Mouse (Mus musculus): ENCODE measurements at regions not wholly inside any gene's neighbourhood (a gene's known extent, or its start where the extent isn't known, plus 50 kb on each side); places are given as distances from the start of the nearest gene placed in this dataset.

GRCm38 (mm10) chr1:169872865-169873264 is 55.6 kb upstream of the Ccdc190 start:
- no peak for DNase-seq

GRCm38 (mm10) chr1:169868636-169869035 is 59.8 kb upstream of the Ccdc190 start:
- no peak for DNase-seq

DNA sequence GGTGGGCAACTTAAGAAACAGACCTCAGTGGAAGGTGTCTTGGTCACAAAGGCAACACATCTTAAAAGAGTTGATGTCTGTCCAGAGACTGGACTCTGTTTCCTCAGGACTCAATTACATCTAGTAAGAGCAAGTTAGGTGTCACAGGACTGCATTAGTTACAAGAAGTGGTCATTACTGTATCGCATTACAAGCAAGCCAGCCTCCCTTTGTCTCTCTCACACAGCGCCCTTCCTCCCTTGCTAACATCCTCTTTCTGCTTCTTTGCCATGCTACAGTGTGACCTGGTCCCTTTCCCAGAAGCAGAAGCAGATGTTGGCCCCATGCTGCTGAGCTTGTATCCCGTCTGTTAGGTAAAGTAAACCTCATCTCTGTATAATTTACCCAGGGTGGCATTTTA is 61.0 kb upstream of the Ccdc190 start:
- DNase-seq, result no peak

DNA sequence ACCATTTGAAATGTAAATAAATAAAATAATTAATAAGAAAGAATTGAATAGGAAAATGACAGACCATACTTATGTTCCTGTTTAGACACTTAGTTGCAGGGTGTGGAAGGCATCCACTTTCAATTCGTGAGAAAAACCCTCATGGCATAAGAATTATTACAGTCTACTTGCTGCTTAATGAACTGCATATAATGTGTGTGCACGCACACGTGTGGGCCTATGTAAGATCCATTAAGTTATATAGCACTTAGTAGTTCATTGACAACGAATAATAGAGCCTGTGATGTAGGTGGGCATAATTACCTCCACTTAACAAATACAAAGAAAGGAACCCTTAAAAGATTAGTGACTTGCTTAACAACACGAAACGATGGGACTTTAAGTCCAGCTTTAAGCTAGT is 61.6 kb upstream of the Ccdc190 start:
- no peak for DNase-seq

- no peak for DNase-seq
Measured at GRCm38 (mm10) chr1:169859041-169859440, 69.4 kb upstream of the Ccdc190 start.

- DNase-seq, result no peak
Measured at GRCm38 (mm10) chr1:169851663-169852062, 76.8 kb upstream of the Ccdc190 start.

DNA sequence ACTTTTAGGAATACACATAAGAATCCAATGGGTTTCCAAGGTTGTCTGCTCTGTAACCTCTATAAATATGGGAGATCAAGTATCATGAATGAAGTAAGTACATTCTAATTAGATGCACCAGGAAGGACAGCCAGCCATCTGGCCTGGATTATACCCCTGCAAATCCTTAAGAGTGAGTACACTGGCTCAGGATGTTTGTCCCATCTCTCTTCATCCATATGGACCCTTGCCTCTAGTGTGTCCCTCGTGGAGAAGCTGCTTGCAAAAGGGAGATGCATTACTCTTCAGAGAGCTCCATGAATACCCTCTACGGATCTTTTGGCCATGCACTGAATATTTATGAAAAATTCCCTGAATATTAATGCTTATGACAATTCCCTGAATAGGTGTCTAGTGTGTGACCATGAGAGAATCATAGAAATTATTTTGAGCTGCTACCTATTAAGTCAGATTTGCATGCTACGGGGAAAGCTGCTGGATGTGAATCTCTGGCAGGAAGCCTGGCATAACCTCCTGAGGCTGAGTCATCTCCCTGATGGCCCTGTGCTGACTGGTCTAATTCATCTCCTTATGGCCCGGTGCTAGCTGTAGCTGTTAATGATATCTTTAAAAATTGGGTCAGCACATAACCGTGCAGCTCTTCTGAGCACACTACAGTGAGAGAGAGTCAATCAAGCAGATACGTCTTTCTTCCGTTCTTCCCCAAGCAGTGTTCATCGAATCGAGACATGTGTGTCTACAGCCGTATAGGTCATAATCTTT is 80.0 kb upstream of the Ccdc190 start:
- DNase-seq, result no peak

DNA sequence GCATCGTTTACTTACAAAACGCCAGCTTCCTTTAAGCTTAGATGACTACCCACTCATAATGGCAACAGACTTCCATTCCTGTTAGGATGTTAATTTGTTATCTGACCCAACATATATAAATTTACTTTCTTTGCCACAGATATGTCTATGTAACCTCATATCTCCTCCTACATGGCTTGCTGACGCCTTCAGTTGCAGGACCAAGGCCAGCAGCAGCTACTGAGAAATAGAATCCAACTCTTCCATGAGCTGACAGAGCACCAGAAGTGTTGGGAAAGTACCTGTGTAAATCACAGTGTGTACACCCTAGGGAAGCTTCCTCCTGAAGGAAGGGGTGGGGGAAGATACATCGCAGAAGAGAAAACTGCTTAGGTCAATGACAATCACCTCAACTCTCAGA is 86.0 kb upstream of the Ccdc190 start:
- no peak for DNase-seq

DNA sequence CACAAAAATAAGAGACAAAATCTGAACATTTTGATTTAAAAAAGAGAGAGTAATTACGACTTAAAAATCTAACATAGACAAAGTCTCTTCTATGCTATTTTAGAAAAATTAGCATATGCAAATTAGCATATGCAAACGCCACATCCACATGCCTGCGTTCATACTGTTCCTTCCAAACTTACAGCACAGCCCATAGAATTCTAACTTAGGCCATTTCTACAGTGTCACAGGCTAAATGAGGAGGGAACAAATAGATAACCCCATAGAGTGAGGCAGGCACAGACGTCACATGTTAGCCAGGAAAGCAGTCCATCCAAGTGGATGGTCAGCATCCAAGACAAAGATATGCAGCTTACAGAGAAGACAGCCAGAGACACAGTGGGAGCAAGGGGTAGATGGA is 87.5 kb upstream of the Ccdc190 start:
- no peak for DNase-seq

DNA sequence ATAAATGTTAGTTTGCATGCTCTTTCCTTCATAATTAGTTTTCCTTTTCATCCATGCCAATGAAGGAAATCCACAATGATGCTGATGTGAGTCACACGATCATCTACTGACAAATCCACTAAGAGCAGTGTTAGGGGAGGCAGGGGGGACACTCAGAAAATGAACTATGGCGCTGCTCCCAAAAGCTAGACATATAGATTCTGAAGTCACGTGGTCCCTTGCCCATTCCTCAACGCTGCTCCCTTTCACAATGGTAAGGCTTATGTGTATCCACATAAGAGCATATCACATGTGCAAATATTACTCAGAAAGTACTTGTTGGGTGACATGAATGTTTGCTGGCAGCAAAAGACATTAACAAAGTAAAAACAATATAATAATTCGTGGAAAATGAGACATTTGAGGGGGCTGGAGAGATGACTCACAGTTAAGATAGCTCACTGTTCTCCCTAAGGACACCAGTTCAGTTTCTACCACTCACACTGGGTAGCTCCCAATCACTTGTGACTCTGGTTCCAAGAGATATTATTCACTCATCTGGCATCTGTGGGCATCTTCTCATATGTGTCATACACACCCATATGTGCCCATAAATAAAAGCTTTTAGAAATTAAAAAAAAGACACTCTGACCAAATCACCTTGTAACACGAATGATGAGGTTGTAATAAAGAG is 88.3 kb upstream of the Ccdc190 start:
- DNase-seq, result no peak

DNA sequence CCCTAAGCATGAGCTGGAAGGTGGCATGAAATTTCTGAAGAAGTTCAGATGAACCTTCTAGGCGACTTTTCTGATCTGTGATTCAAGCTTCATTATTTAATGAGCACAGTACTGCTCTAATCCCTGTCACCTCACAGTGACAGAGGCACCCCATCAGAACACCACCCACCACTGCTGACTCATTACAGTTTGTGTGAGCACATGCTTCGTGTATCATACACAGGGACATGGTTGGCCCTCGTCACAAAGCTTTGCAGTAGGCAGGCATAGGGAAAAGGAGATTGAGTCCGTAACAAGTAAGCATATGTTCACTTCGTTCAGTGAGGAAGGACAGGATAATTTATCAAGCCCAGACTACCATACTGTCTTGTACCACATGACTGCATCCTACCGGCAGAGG is 85.9 kb upstream of the Rgs4 start:
- DNase-seq, result no peak

DNA sequence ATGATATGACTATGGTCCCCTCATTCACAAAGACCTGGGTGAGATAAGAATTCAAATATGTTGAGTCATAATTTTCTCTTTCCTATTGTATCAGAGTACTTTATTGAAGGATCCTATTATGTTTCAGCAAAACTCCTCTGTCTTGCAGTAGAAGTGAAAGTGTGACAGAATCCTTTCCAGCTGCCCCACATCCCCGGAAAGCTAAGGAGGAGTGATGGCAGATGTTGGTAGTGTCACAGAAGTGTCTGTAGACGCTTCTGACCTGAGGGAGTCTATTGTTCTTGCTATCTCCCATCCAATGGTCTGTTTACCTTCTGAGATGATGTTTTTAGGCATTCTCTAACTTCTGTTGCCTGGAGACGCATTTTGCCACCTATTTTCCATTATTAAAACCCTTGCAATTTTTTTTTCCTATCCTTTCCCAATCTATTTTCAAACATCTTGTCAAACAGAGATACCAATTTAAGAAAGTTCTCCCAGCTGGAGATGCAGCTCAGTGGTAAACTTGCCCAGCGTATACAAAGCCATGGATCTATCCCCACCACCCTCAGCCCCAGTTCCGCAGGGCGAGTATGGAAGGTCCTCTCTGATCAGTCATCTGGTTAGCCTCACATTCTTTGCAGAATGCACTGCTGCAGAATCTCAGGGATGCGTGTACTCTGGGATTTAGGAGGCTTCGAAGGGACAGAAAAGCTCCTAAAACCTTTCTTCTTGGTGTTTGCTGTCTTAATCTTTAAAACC is 84.1 kb upstream of the Rgs4 start:
- peak; percentile 60 for DNase-seq

DNA sequence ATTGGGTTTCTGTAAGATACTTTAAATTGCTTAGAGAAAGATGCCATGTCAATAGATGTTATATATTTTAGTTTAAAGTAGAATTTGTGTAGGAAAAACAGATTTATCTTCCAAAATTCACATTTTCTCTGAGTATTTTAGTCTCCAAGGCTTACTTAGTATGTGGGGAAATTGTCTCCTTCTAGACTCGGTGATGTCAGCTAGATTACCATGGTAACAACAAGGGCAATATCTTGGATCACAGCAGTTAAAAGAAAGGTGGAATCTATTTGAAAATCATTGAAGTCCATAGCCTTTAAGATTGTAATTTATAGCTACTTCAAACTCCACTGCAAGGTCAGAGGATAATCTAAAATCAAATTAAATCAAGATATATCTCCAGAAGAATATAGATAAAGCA is 83.2 kb upstream of the Rgs4 start:
- DNase-seq, result no peak

- no peak for DNase-seq
Measured at GRCm38 (mm10) chr1:169822034-169822433, 74.6 kb upstream of the Rgs4 start.

GRCm38 (mm10) chr1:169819404-169819949 is 72.0 kb upstream of the Rgs4 start:
- DNase-seq, result no peak

GRCm38 (mm10) chr1:169816939-169817338 is 69.5 kb upstream of the Rgs4 start:
- DNase-seq, result no peak

GRCm38 (mm10) chr1:169812512-169813101 is 65.2 kb upstream of the Rgs4 start:
- DNase-seq, result no peak

- DNase-seq, result peak; percentile 34
Measured at GRCm38 (mm10) chr1:169803428-169804138, 56.1 kb upstream of the Rgs4 start.

DNA sequence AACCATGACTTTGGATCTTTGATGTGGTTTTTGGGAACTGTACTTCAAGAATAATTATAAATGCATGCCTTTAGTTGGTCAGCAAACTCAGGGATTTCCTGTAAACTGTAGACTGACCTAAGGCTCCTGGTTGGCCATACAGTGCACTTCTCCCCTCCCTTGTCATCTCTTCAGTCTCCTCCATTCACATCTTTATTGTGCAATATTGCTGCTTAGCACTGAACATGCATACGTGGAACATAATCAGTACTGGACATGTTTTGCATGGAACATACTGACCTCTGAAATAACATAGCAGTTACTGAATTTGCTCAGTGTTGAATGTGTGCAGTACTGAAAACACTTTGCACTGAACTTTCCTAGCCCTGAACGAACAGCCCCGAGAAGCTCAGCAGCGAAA is 55.4 kb upstream of the Rgs4 start:
- no peak for DNase-seq

GRCm38 (mm10) chr1:169802053-169802830 is 54.8 kb upstream of the Rgs4 start:
- DNase-seq, result no peak

Measured in lung, postnatal 14 days (tissue).